Mouse (Mus musculus): ENCODE data around the gene Nkx2-2. TPM values are rescaled to one million over a fixed set of nuclear protein-coding genes. Genes with fewer than 3 reads are reported as not detected.

The Nkx2-2 gene
- polyA plus RNA-seq, 1 experiment from 2014 or later, result 5.1 TPM

DNA sequence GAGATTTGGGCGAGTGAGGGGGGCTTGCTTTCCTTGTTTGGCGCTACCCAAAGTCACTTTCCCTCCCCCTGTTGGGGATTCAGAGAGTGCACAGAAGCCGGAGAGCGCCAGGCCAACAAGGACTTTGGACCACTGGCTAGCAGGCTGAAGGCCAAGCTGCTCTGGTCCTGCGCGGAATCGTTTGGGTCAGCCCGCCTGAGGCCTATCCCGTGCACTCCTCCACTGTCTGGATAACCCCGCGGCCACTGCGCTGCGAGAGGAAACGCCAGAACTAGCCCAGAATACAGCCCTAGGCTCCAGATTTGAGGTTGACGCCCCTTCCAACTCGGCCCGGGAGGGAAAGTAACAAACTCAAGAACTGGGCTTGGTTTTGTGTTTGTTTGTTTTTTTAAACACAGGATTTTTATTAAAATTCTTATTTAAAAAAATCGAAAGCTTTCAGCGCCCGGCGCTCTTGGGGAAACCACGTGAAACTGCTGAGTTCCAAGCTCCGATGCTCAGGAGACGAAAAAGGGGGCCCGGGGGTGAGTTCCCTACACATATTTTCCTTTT lies 11.3 kb downstream of the Nkx2-2 start:
- Histone ChIP-seq H3K36me3 (replicated peaks; ENCODE audit: control insufficient read depth, insufficient read depth) (no peaks in the 10 kb centered on the region), H3K9me3 (ENCODE audit: control insufficient read depth, low read length) (no peaks in the 10 kb centered on the region), H3K27ac (no peak overlapping the region), H3K9ac (no peak overlapping the region), H3K4me1 (replicated peaks; ENCODE audit: control insufficient read depth, insufficient read depth, low read length) (peaks cover 10% of the 10 kb centered on the region; the same call in 1 of the 2 replicates), H3K4me3 (replicated peaks; ENCODE audit: low read length) (0 out of 2 replicates have a peak overlapping the region, but pooled peaks have one; percentile 7), H3K27me3 (ENCODE audit: control insufficient read depth, insufficient read depth, low read length) (peaks cover 96% of the 10 kb centered on the region), H3K4me2 (replicated peaks) (no peak overlapping the region; the same call in 1 of the 2 replicates)
- DNase-seq (ENCODE audit: low spot score), result no peak
- no peak for ATAC-seq (ENCODE audit: low FRiP score)
- WGBS, result 1% methylated on average over 25 of the region's 25 CpGs

DNA sequence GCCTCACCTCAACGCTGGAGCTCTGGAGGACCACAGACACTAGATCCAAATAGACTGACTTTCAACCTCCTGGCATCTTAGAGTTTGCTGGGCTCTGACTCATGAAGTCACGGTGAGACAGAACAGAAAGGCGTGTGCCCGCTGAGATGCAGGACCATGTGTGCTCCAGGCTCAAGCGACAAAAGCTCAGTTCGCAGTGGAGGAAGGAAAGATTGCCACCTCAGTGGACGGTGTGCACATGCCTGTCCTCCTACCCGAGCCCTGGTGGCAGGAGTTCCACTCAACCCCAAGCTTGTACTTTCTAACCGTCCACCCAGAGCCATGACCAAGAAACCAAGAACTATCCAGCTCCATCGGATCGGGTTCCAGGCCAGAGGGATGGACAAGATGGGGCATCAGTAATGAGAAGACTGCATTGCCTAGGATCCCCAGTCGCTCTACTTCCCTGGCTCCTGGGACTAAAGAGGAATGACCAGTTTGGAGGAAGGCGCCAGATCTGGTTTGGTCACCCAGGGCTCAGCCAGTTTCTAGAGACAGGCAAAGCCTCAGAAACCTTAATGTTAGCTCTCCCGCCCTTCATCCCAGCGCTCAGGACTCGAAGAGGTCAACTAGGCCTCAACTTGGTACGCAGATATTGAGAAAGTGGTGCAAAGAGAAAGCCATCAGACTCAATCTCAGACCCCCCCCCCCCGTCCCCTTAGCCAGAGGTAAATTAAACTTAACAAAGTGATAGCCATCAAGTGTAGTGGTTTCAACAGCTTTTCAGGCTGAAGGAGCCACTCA lies 11.9 kb downstream of the Nkx2-2 start:
- Histone ChIP-seq H3K27ac (no peak overlapping the region), H3K4me2 (replicated peaks) (peak overlapping the region; percentile 29), H3K36me3 (replicated peaks; ENCODE audit: control insufficient read depth, insufficient read depth) (no peaks in the 10 kb centered on the region), H3K27me3 (ENCODE audit: control insufficient read depth, insufficient read depth, low read length) (peaks cover 95% of the 10 kb centered on the region), H3K4me1 (replicated peaks; ENCODE audit: control insufficient read depth, insufficient read depth, low read length) (peaks cover 10% of the 10 kb centered on the region; the same call in 1 of the 2 replicates), H3K9me3 (ENCODE audit: control insufficient read depth, low read length) (no peaks in the 10 kb centered on the region), H3K9ac (no peak overlapping the region), H3K4me3 (replicated peaks; ENCODE audit: low read length) (0 out of 2 replicates have a peak overlapping the region, but pooled peaks have one; percentile 7)
- WGBS, result 13% methylated on average over 18 of the region's 18 CpGs
- ATAC-seq (ENCODE audit: low FRiP score), result no peak
- no peak for DNase-seq (ENCODE audit: low spot score)

- H3K9me3 ChIP-seq (ENCODE audit: control insufficient read depth, low read length), result no peaks in the 10 kb centered on the region
- H3K36me3 ChIP-seq (replicated peaks; ENCODE audit: control insufficient read depth, insufficient read depth), result no peaks in the 10 kb centered on the region
- no peak overlapping the region for H3K9ac ChIP-seq
- H3K27ac ChIP-seq, result no peak overlapping the region
- H3K27me3 ChIP-seq (ENCODE audit: control insufficient read depth, insufficient read depth, low read length), result peaks cover 95% of the 10 kb centered on the region
- no peak overlapping the region for H3K4me3 ChIP-seq (replicated peaks; ENCODE audit: low read length)
- WGBS, result 6% methylated on average over 5 of the region's 5 CpGs
- H3K4me1 ChIP-seq (replicated peaks; ENCODE audit: control insufficient read depth, insufficient read depth, low read length), result peaks cover 10% of the 10 kb centered on the region; the same call in 1 of the 2 replicates
- DNase-seq (ENCODE audit: low spot score) (no peak), ATAC-seq (ENCODE audit: low FRiP score) (no peak)
- peak overlapping the region; percentile 15 for H3K4me2 ChIP-seq (replicated peaks)
These were observed 12.8 kb downstream of the Nkx2-2 start for GRCm38 (mm10) chr2:147181304-147181665.

DNA sequence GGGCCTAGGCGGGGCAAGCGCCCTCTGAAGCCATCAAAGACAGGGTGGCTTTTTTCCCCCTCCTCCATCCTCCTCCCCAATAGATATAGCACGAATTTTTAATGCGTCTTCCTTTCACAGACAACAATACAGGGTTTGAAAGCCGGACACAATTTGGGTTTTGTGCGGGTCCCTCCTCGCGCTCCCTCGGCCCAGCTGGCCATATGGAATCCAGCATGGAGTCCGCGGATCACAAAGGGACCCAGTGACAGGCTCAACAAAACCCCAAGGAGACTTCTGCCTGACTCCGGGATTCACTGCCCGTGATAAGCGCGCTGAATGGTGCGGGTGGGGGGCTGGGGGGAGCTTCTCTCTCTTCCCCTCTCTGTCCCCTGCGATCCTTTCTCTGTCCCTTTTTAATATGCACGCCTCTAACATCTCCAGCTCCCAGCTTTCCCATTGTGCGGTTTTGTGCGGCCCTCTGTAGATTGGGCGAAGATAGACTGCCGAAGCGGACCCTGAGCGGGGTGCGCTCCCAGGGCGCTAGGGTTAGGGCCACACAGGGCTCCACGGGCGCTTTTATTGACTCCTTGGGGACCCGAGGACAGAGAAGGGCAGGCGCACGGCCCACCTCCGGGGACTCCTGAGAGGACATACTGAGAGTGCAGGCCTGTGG lies 13.3 kb downstream of the Nkx2-2 start:
- Histone ChIP-seq H3K27me3 (ENCODE audit: control insufficient read depth, insufficient read depth, low read length) (peaks cover 91% of the 10 kb centered on the region), H3K9me3 (ENCODE audit: control insufficient read depth, low read length) (no peaks in the 10 kb centered on the region), H3K4me2 (replicated peaks) (peak overlapping the region; percentile 15), H3K9ac (no peak overlapping the region), H3K27ac (no peak overlapping the region), H3K36me3 (replicated peaks; ENCODE audit: control insufficient read depth, insufficient read depth) (no peaks in the 10 kb centered on the region), H3K4me1 (replicated peaks; ENCODE audit: control insufficient read depth, insufficient read depth, low read length) (peaks cover 10% of the 10 kb centered on the region; the same call in 1 of the 2 replicates), H3K4me3 (replicated peaks; ENCODE audit: low read length) (no peak overlapping the region)
- peak; percentile 26; the same call in 1 of the 2 replicates for ATAC-seq (ENCODE audit: low FRiP score)
- DNase-seq (ENCODE audit: low spot score), result no peak
- WGBS, result 2% methylated on average over 32 of the region's 32 CpGs

GRCm38 (mm10) chr2:147178091-147179059 lies 15.7 kb downstream of the Nkx2-2 start:
- H3K4me3 ChIP-seq (replicated peaks; ENCODE audit: low read length), result peak overlapping the region; percentile 27
- H3K36me3 ChIP-seq (replicated peaks; ENCODE audit: control insufficient read depth, insufficient read depth), result no peaks in the 10 kb centered on the region
- DNase-seq (ENCODE audit: low spot score) (peak; percentile 86), ATAC-seq (ENCODE audit: low FRiP score) (peak; percentile 64)
- H3K9ac ChIP-seq, result peak overlapping the region; percentile 46; the same call in 1 of the 2 replicates
- under 1% methylated on average over 39 of the region's 39 CpGs for WGBS
- H3K4me2 ChIP-seq (replicated peaks), result peak overlapping the region; percentile 50
- H3K27ac ChIP-seq, result no peak overlapping the region
- H3K9me3 ChIP-seq (ENCODE audit: control insufficient read depth, low read length), result no peaks in the 10 kb centered on the region
- H3K27me3 ChIP-seq (ENCODE audit: control insufficient read depth, insufficient read depth, low read length), result peaks cover 88% of the 10 kb centered on the region
- H3K4me1 ChIP-seq (replicated peaks; ENCODE audit: control insufficient read depth, insufficient read depth, low read length), result peaks cover 10% of the 10 kb centered on the region; the same call in 1 of the 2 replicates

DNA sequence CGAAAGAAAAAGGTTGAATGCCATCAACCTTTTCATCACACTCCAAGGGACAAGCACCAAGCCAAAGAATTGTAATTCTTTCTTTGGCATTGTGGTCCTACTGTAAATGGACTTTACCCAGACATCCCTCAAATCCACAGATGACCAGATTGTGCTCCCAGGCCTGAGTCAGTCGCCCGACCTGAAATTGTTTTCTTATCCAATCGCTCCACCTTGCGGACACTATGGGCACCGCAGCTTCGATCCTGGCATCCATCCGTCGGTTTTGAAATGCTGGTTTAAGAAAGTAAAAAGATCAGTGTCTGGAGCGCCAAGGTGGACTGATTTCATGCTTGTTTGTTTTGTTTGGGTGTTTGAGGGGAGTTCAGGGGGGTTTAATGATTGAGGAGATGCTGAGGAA lies 16.4 kb downstream of the Nkx2-2 start:
- DNase-seq (ENCODE audit: low spot score) (peak; percentile 92), ATAC-seq (ENCODE audit: low FRiP score) (0 out of 2 replicates have a peak, but pooled peaks have one; percentile 25)
- peak overlapping the region; percentile 50 for H3K4me2 ChIP-seq (replicated peaks)
- H3K4me1 ChIP-seq (replicated peaks; ENCODE audit: control insufficient read depth, insufficient read depth, low read length), result peaks cover 10% of the 10 kb centered on the region; the same call in 1 of the 2 replicates
- H3K27me3 ChIP-seq (ENCODE audit: control insufficient read depth, insufficient read depth, low read length), result peaks cover 81% of the 10 kb centered on the region
- H3K4me3 ChIP-seq (replicated peaks; ENCODE audit: low read length), result no peak overlapping the region; the same call in 1 of the 2 replicates
- WGBS, result 7% methylated on average over 10 of the region's 10 CpGs
- no peaks in the 10 kb centered on the region for H3K9me3 ChIP-seq (ENCODE audit: control insufficient read depth, low read length)
- H3K9ac ChIP-seq, result no peak overlapping the region
- H3K27ac ChIP-seq, result no peak overlapping the region
- H3K36me3 ChIP-seq (replicated peaks; ENCODE audit: control insufficient read depth, insufficient read depth), result no peaks in the 10 kb centered on the region

GRCm38 (mm10) chr2:147175296-147175695 lies 18.7 kb downstream of the Nkx2-2 start:
- Histone ChIP-seq H3K4me2 (replicated peaks) (no peak overlapping the region), H3K4me3 (replicated peaks; ENCODE audit: low read length) (no peak overlapping the region), H3K27me3 (ENCODE audit: control insufficient read depth, insufficient read depth, low read length) (peaks cover 58% of the 10 kb centered on the region), H3K36me3 (replicated peaks; ENCODE audit: control insufficient read depth, insufficient read depth) (no peaks in the 10 kb centered on the region), H3K9me3 (ENCODE audit: control insufficient read depth, low read length) (no peaks in the 10 kb centered on the region), H3K9ac (no peak overlapping the region), H3K27ac (no peak overlapping the region), H3K4me1 (replicated peaks; ENCODE audit: control insufficient read depth, insufficient read depth, low read length) (peaks cover 5% of the 10 kb centered on the region; the same call in 1 of the 2 replicates)
- 85% methylated on average over 11 of the region's 11 CpGs for WGBS
- ATAC-seq (ENCODE audit: low FRiP score) (no peak), DNase-seq (ENCODE audit: low spot score) (no peak)

DNA sequence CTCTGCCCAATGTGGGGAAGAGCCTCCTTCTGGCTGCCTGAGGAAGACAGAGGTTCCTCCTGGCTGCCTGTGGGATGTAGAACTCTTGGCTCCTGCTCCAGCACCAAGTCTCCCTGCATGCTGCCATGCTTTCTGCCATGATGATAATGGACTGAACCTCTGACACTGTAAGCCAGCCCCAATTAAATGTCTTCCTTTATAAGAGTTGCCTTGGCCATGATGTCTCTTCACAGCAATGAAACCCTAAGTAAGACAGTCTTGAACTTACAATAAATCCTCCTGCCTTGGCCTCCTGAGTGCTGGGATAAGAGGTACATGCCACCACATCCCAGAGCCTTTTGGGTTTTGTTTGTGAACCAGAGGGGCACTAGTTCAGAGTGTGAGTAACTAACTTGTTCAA lies 20.3 kb downstream of the Nkx2-2 start:
- no peak for ATAC-seq (ENCODE audit: low FRiP score)
- H3K27me3 ChIP-seq (ENCODE audit: control insufficient read depth, insufficient read depth, low read length), result peaks cover 42% of the 10 kb centered on the region
- no peak for DNase-seq (ENCODE audit: low spot score)

More for the DNA sequence above, 20.3 kb downstream of the Nkx2-2 start:
- Histone ChIP-seq H3K4me1 (replicated peaks; ENCODE audit: control insufficient read depth, insufficient read depth, low read length) (peaks cover 5% of the 10 kb centered on the region; the same call in 1 of the 2 replicates), H3K36me3 (replicated peaks; ENCODE audit: control insufficient read depth, insufficient read depth) (no peaks in the 10 kb centered on the region), H3K4me2 (replicated peaks) (no peak overlapping the region), H3K4me3 (replicated peaks; ENCODE audit: low read length) (no peak overlapping the region), H3K9ac (no peak overlapping the region), H3K27ac (no peak overlapping the region), H3K9me3 (ENCODE audit: control insufficient read depth, low read length) (no peaks in the 10 kb centered on the region)
